Mouse (Mus musculus) leukemia stem cell, adult 10-12 weeks (primary cell): Measurements from ENCODE around the gene Hid1. TPM values are rescaled to one million over a fixed set of nuclear protein-coding genes. Genes with fewer than 3 reads are reported as not detected.

ENCODE experiments used
- polyA plus RNA-seq: library from polyadenylated mRNA; stranded (reverse); fragments of >175 nt; gene quantifications from 2 replicates; pipeline ENCODE4 v1.2.3, GENCODE M21; 2012; ENCODE audit warnings: low replicate concordance

Gene Hid1
- polyA plus RNA-seq = 1.3 and 1.7 TPM in 2 replicates

DNA sequence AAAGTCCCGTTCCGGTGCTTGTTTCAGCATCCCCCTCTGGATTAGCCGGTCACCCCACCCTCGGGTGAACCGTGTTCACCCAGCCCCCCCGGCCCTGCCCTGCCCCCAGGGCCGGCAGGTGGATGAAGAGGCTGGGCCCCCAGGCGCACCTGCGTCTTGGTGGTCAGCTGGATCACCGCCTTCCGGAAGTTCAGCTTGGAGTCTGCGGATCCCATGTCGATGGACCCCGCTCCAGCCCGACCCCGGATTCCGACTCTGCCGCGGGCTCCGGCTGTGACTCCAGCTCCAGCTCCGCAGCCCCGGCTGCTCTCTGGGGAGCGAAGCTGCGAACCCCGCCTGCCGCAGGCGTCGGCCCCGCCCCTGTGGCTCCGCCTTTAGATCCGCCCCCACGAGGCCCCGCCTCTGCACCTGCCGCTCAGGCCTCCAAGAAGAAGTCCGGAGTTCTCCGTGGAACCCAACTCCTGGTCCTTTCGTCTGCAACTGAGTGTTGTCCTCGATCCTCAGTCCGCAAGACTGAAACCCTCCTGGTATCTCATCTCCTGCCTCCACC is at the start of gene Hid1:
Gene Hid1, minus strand, starts transcription at position 362 of the 550 bp plus-strand sequence.

GRCm38 (mm10) chr11:115403338-115404124 is 36.0 kb upstream of the Hid1 start, which contains the start of gene Mrpl58:
Mrpl58 (plus strand) TSS chr11:115403752.

DNA sequence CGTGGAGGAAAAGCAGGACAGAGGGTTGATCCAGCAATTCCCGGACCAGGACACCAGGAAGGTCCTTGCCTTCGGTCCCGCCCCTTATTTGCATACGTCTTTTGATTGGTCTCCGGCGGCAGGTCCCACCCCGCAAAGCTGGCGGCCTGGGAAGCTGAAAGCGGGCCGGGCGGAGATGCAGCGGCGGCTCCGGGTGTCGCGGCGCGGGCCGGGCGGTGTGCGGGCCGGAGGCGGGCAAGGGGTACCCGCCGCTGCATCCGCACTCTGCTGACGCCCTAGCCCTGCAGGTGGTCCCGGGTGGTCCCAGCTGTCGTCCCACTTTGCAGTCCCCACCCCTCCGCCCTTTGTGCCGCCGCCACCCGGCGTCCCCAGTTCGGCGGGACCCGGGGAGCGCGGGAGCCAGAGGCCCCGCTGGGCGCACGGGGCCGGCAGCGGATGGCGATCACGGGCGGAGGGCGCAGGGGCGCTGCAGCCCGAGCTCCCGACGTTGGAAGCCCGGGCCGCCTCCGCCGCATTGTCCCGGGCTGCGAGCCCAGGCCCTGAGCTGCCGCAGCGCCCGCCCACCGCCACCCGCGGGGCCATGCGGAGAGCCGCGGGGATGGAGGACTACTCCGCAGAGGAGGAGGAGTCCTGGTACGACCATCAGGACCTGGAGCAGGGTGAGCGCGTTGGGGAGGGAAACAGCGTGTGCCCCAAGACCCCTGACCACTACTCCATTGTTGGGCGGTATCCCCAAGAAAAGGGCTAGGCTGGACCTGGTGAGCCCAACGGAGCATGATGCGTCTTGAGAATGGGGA is 14.4 kb upstream of the Hid1 start, which contains the start of gene Cdr2l:
Gene Cdr2l, plus strand, starts transcription at position 174 of the 797 bp plus-strand sequence.

GRCm38 (mm10) chr11:115334531-115334930 is 33.0 kb downstream of the Hid1 start, which contains the start of gene Otop3:
Otop3 (plus strand) TSS chr11:115334731.

DNA sequence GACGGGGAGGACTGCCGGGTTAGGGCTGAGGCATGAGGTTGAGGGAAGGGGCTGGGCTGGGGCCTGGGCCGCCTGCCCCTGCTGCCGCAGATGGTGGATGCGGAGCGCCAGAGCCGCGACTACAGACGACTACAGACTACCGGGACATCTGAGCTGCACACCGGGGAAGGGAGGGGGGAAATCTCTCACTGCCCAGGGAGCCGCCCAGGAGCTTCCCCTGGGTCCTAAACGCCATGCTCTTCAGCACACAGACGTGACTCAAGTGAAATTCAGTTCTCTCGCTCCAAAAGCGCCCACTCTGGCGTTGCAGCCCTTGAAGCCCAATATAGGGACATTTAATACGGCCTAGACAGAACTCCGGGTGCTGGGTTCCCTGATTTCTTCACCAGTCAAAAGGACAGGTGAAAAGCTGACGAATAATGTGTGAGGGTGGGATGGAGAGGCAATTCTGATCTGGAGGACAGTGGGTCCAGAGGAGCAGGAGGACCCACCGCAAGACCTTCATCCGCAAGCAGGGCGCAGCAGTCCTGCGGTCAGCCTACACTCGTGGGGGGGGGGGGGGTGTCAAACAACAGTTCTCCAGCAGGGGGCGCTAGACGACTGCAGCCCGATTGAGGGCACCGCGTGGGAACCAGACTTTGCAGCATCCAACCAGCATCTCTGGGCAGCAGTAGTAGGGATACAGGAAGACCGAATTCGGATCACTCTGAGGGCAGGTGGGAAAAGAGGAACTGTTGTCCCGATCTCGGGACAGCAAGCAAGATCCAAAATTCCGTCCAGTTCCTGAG is 45.5 kb downstream of the Hid1 start, which contains the start of gene Ush1g:
Gene Ush1g, minus strand, starts transcription at position 136 of the 788 bp plus-strand sequence.

DNA sequence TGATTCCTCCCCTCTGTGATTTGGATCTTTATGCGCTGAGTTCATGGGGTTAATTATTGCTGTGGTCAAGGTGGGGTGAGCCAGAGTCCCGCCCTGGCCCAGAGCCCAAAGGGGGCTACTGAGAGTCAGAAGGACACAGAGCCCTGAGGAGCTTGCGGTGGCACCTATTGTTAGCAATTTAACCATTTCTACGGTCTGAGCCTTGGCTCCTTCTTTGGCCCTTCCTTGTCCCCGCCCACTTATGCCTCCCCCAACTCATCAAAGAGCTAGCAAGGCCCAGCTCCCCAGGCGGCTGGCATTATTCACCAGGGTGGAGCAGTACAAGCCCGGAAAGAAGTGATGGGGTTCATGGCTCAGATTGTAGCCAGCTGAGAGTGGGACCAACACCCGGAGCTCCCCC is 60.7 kb downstream of the Hid1 start, which contains the start of gene Otop2:
Gene Otop2, plus strand, starts transcription at position 301 of the 400 bp plus-strand sequence.

Other genes starting within 250 kb of the Hid1 start
- gene Cd300lf, start 233.8 kb downstream of the Hid1 start, polyA plus RNA-seq = 0.87 and 2.4 TPM in 2 replicates
- 29.5 and 39.0 TPM in 2 replicates for gene Slc9a3r1, start 204.4 kb downstream of the Hid1 start, polyA plus RNA-seq
- 9.5 and 18.3 TPM in 2 replicates for gene Tmem104, start 180.3 kb downstream of the Hid1 start, polyA plus RNA-seq
- 11.2 and 17.7 TPM in 2 replicates for gene Nat9, start 179.9 kb downstream of the Hid1 start, polyA plus RNA-seq
- gene Grin2c, start 100.5 kb downstream of the Hid1 start, polyA plus RNA-seq = 2.6 and 3.5 TPM in 2 replicates
- gene Fdxr, start 90.7 kb downstream of the Hid1 start, polyA plus RNA-seq = 28.9 and 35.2 TPM in 2 replicates
- gene Fads6, start 70.1 kb downstream of the Hid1 start, polyA plus RNA-seq = 0.05 and 0.08 TPM in 2 replicates
- gene Otop2, start 60.6 kb downstream of the Hid1 start, polyA plus RNA-seq = not detected in 2 replicates
- gene Ush1g, start 45.7 kb downstream of the Hid1 start, polyA plus RNA-seq = 0.28 and 0.50 TPM in 2 replicates
- not detected in 2 replicates for gene Otop3, start 33.0 kb downstream of the Hid1 start, polyA plus RNA-seq
- gene Cdr2l, start 14.2 kb upstream of the Hid1 start, polyA plus RNA-seq = 0.75 and 0.91 TPM in 2 replicates
- gene Mrpl58, start 36.0 kb upstream of the Hid1 start, polyA plus RNA-seq = 57.4 and 57.8 TPM in 2 replicates
- 11.6 and 26.2 TPM in 2 replicates for gene Atp5h, start 52.2 kb upstream of the Hid1 start, polyA plus RNA-seq
- 18.3 and 34.4 TPM in 2 replicates for gene Kctd2, start 52.4 kb upstream of the Hid1 start, polyA plus RNA-seq
- not detected in 2 replicates for gene Trim80, start 72.8 kb upstream of the Hid1 start, polyA plus RNA-seq
- 0.21 and 2.1 TPM in 2 replicates for gene Slc16a5, start 94.7 kb upstream of the Hid1 start, polyA plus RNA-seq
- 38.6 and 55.7 TPM in 2 replicates for gene Armc7, start 107.9 kb upstream of the Hid1 start, polyA plus RNA-seq
- 70.2 and 101 TPM in 2 replicates for gene Nt5c, start 124.1 kb upstream of the Hid1 start, polyA plus RNA-seq
- 242 and 300 TPM in 2 replicates for gene Jpt1, start 146.6 kb upstream of the Hid1 start, polyA plus RNA-seq
- gene Sumo2, start 168.5 kb upstream of the Hid1 start, polyA plus RNA-seq = 68.7 and 370 TPM in 2 replicates
- 8.4 and 41.9 TPM in 2 replicates for gene Nup85, start 196.7 kb upstream of the Hid1 start, polyA plus RNA-seq
- 33.6 and 41.2 TPM in 2 replicates for gene Mrps7, start 236.2 kb upstream of the Hid1 start, polyA plus RNA-seq
- gene Gga3, start 236.3 kb upstream of the Hid1 start, polyA plus RNA-seq = 101 and 179 TPM in 2 replicates
- 39.5 and 63.0 TPM in 2 replicates for gene Mif4gd, start 245.2 kb upstream of the Hid1 start, polyA plus RNA-seq